In the genomic region with DNA sequence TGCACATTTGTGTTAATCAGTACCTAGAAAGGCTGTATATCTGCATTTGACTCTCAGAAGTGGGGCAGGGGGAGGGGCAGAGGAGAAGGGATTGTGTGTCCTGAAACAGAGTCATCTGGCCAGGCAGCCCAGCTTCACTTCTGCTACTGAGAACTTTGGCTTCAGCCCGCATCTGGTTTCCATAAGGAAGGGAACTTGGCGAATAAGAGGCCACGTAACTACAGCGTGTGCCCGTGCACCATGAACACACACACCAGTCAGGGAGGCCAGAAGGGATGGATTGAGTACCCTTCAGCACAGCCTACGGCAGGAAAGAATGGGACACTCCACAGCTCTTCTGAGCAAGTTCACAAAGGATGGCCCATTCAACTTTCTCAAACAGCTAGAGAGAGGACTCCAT, we compare ENCODE assay signal across 20 mouse cellular contexts.
DNase-seq lines count a peak whose midpoint lies in the region; ATAC-seq lines count a peak whose summit lies in the region.
"Had no signal": no experiment of that assay in that cellular context is flagged by ENCODE, and none has a peak within 500 bp of the region (broad histone marks: within the 10 kb centered on the region; RNA-seq: fewer than 3 reads in every experiment).

No protein-coding gene starts in this region.

- H3K9me3 ChIP-seq in embryonic facial prominence, embryonic 12.5 days = no peaks in the 10 kb centered on the region
- no peaks in the 10 kb centered on the region for H3K9me3 ChIP-seq in limb, embryonic 10.5 days (replicated peaks)
- H3K9me3 ChIP-seq in heart, embryonic 10.5 days = no peaks in the 10 kb centered on the region
- H3K9me3 ChIP-seq: forebrain, embryonic 13.5 days; midbrain, embryonic 13.5 days had no signal

- H3K4me3 ChIP-seq in embryonic facial prominence, embryonic 12.5 days = no peak overlapping the region
- no peak overlapping the region for H3K4me3 ChIP-seq in limb, embryonic 10.5 days
- H3K4me3 ChIP-seq in heart, embryonic 10.5 days = no peak overlapping the region
- H3K4me3 ChIP-seq: erythroblast, embryonic 14.5 days; forebrain, embryonic 13.5 days; midbrain, embryonic 13.5 days had no signal

- peak; percentile 7 for DNase-seq in gastrocnemius, adult 18-20 months (ENCODE audit: low spot score)
- no peak for DNase-seq in gastrocnemius, postnatal 14 days
- peak; percentile 25 for DNase-seq in NIH3T3 (ENCODE audit: low read depth)
- peak; percentile 61 for DNase-seq in limb, embryonic 10.5 days (ENCODE audit: low spot score)
- DNase-seq in frontal cortex, postnatal 36 days (ENCODE audit: low spot score in 2 of 2) = no peak
- DNase-seq in kidney, adult 9 months = no peak
- no peak for DNase-seq in heart, embryonic 10.5 days (ENCODE audit: low spot score)
- DNase-seq: adrenal gland, postnatal 36 days; cerebellum, adult 9-11 months; gastrocnemius, postnatal 36 days; heart, postnatal 4 days; kidney, adult 11 months; kidney, postnatal 10 days; lung, embryonic 14.5 days; thymus, postnatal 14 days had no signal

- H3K4me2 ChIP-seq in embryonic facial prominence, embryonic 12.5 days (replicated peaks) = no peak overlapping the region
- H3K4me2 ChIP-seq: forebrain, embryonic 13.5 days; lung, embryonic 14.5 days; midbrain, embryonic 13.5 days had no signal

- no peaks in the 10 kb centered on the region for H3K27me3 ChIP-seq in embryonic facial prominence, embryonic 12.5 days
- no peaks in the 10 kb centered on the region for H3K27me3 ChIP-seq in limb, embryonic 10.5 days (ENCODE audit: low read depth, poor library complexity, severe bottlenecking)
- H3K27me3 ChIP-seq in heart, embryonic 10.5 days (ENCODE audit: insufficient read depth, poor library complexity, severe bottlenecking) = no peaks in the 10 kb centered on the region
- H3K27me3 ChIP-seq: forebrain, embryonic 13.5 days; midbrain, embryonic 13.5 days had no signal

- no peak overlapping the region for H3K9ac ChIP-seq in embryonic facial prominence, embryonic 12.5 days
- H3K9ac ChIP-seq: forebrain, embryonic 13.5 days; liver, embryonic 14.5 days; lung, embryonic 14.5 days; midbrain, embryonic 13.5 days had no signal

- peak overlapping the region; percentile 65; the same call in 1 of the 2 replicates for H3K27ac ChIP-seq in embryonic facial prominence, embryonic 12.5 days
- H3K27ac ChIP-seq in limb, embryonic 10.5 days = peak overlapping the region; percentile 42; the same call in 1 of the 2 replicates
- no peak overlapping the region for H3K27ac ChIP-seq in heart, embryonic 10.5 days
- H3K27ac ChIP-seq: forebrain, embryonic 13.5 days; liver, embryonic 14.5 days; midbrain, embryonic 13.5 days had no signal

- 21% methylated on average over 6 of the region's 6 CpGs for WGBS in embryonic facial prominence, embryonic 12.5 days
- 42% methylated on average over 6 of the region's 6 CpGs for WGBS in limb, embryonic 10.5 days
- WGBS in heart, embryonic 10.5 days = 81% methylated on average over 6 of the region's 6 CpGs

- intact Hi-C loops in gastrocnemius, postnatal 14 days (cut with DNase I; ENCODE audit: low total_unique reads) = no loop called here

- H3K4me1 ChIP-seq in embryonic facial prominence, embryonic 12.5 days = peaks cover 6% of the 10 kb centered on the region
- peaks cover 12% of the 10 kb centered on the region for H3K4me1 ChIP-seq in limb, embryonic 10.5 days
- H3K4me1 ChIP-seq in heart, embryonic 10.5 days = no peaks in the 10 kb centered on the region
- H3K4me1 ChIP-seq: forebrain, embryonic 13.5 days; midbrain, embryonic 13.5 days had no signal

- ATAC-seq in embryonic facial prominence, embryonic 12.5 days (ENCODE audit: insufficient number of reproducible peaks, insufficient read depth, low FRiP score, low TSS enrichment) = no peak
- ATAC-seq: forebrain, embryonic 13.5 days; midbrain, embryonic 13.5 days had no signal

- H3K36me3 ChIP-seq in embryonic facial prominence, embryonic 12.5 days = no peaks in the 10 kb centered on the region
- H3K36me3 ChIP-seq in limb, embryonic 10.5 days = no peaks in the 10 kb centered on the region
- no peaks in the 10 kb centered on the region for H3K36me3 ChIP-seq in heart, embryonic 10.5 days
- H3K36me3 ChIP-seq: midbrain, embryonic 13.5 days had no signal

Comparison
In these comparisons a context has a peak if more than half of its experiments do, and no peak if none do; other contexts are left out.
1. DNase-seq: peak in gastrocnemius, adult 18-20 months (single experiment), NIH3T3 (single experiment) and limb, embryonic 10.5 days (single experiment); none in gastrocnemius, postnatal 14 days (single experiment), frontal cortex, postnatal 36 days (0 of 2), kidney, adult 9 months (single experiment) and heart, embryonic 10.5 days (single experiment).